Mouse (Mus musculus) retina, postnatal 7 days (tissue): ENCODE data around the gene Gjb1.

Source experiments
- DNase-seq: peaks from one replicate; pipeline ENCODE4 v3.0.0-alpha.2; 2012; ENCODE audit warnings: low read depth, low spot score

Gjb1 gene

GRCm38 (mm10) chrX:101396459-101396858 is 20.3 kb downstream of the Gjb1 start:
- no peak for DNase-seq

GRCm38 (mm10) chrX:101418946-101419724 is 43.0 kb downstream of the Gjb1 start:
- peak; percentile 24 for DNase-seq

GRCm38 (mm10) chrX:101419725-101420699 is 43.8 kb downstream of the Gjb1 start:
- peak; percentile 75 for DNase-seq

GRCm38 (mm10) chrX:101420700-101421095 is 44.5 kb downstream of the Gjb1 start, which contains the start of gene Zmym3:
Gene Zmym3 (minus strand): TSS chrX:101420849.
- DNase-seq, result no peak

- no peak for DNase-seq
Measured at GRCm38 (mm10) chrX:101423462-101423861, 47.3 kb downstream of the Gjb1 start.

- DNase-seq, result no peak
Measured at GRCm38 (mm10) chrX:101427774-101428173, 51.6 kb downstream of the Gjb1 start.

GRCm38 (mm10) chrX:101428785-101429141 is 52.6 kb downstream of the Gjb1 start:
- peak; percentile 8 for DNase-seq

GRCm38 (mm10) chrX:101429142-101429949 is 53.2 kb downstream of the Gjb1 start, which contains the start of gene Nono:
Gene Nono (plus strand): TSS chrX:101429318.
- DNase-seq, result peak; percentile 92

GRCm38 (mm10) chrX:101429976-101430375 is 53.8 kb downstream of the Gjb1 start:
- DNase-seq, result no peak
